Mouse (Mus musculus) T-helper 1 cell (primary cell): Measurements from ENCODE around the gene Itsn2.
"Not testable (repeated sequence)": the region's sequence is repeated elsewhere in the genome, so short reads cannot be mapped to it uniquely, and the experiment has no call there.

Experiments used
- in situ Hi-C: fragments of 300-600 bp; cut with MboI, MseI; formaldehyde crosslinking; loops from one replicate; pipeline ENCODE4 v1.15.1; 2025; ENCODE audit warnings: high pct_unique_total_duplicates

Itsn2 gene

GRCm38 (mm10) chr12:4592541-4593165 is at the start of gene Itsn2, which contains the start of gene Gm3625:
Itsn2 (plus strand) TSS chr12:4592638.
Gm3625 (minus strand) TSS chr12:4592927.
- in situ Hi-C loops: no loop called here

GRCm38 (mm10) chr12:4544400-4544919 is 48.0 kb upstream of the Itsn2 start:
- in situ Hi-C loops: loop anchor here (5.0 kb wide), 1 partner anchor 597 kb away; no protein-coding TSS in a partner anchor

GRCm38 (mm10) chr12:4545425-4545824 is 47.0 kb upstream of the Itsn2 start:
- in situ Hi-C loops: loop anchor here (5.0 kb wide), 1 partner anchor 618 kb away; no protein-coding TSS in a partner anchor

GRCm38 (mm10) chr12:4546491-4546890 is 45.9 kb upstream of the Itsn2 start:
- in situ Hi-C loops: loop anchor here (5.0 kb wide), 1 partner anchor 619 kb away; no protein-coding TSS in a partner anchor

- in situ Hi-C loops: loop anchor here (5.0 kb wide), 1 partner anchor 620 kb away; no protein-coding TSS in a partner anchor
These were observed 44.9 kb upstream of the Itsn2 start for GRCm38 (mm10) chr12:4547557-4547956.

- in situ Hi-C loops: loop anchor here (5.0 kb wide), 1 partner anchor 621 kb away; no protein-coding TSS in a partner anchor
These were observed 44.1 kb upstream of the Itsn2 start for GRCm38 (mm10) chr12:4548053-4549013.

- in situ Hi-C loops: not testable (repeated sequence)
These were observed 38.7 kb upstream of the Itsn2 start for GRCm38 (mm10) chr12:4553704-4554103.

- in situ Hi-C loops: no loop called here
These were observed 37.0 kb upstream of the Itsn2 start for GRCm38 (mm10) chr12:4555451-4555850.

- in situ Hi-C loops: no loop called here
These were observed 35.5 kb upstream of the Itsn2 start for GRCm38 (mm10) chr12:4556891-4557290.

- in situ Hi-C loops: no loop called here
These were observed 35.0 kb upstream of the Itsn2 start for GRCm38 (mm10) chr12:4557436-4557835.

- in situ Hi-C loops: no loop called here
These were observed 34.4 kb upstream of the Itsn2 start for GRCm38 (mm10) chr12:4558013-4558412.

- in situ Hi-C loops: no loop called here
These were observed 33.8 kb upstream of the Itsn2 start for GRCm38 (mm10) chr12:4558475-4559279.

- in situ Hi-C loops: no loop called here
These were observed 20.6 kb upstream of the Itsn2 start for GRCm38 (mm10) chr12:4571864-4572263.

- in situ Hi-C loops: no loop called here
These were observed 18.4 kb upstream of the Itsn2 start for GRCm38 (mm10) chr12:4574065-4574464.

GRCm38 (mm10) chr12:4582326-4582725 is 10.1 kb upstream of the Itsn2 start:
- in situ Hi-C loops: no loop called here

GRCm38 (mm10) chr12:4587846-4588245 is 4.6 kb upstream of the Itsn2 start:
- in situ Hi-C loops: no loop called here

GRCm38 (mm10) chr12:4588603-4589002 is 3.8 kb upstream of the Itsn2 start:
- in situ Hi-C loops: no loop called here

GRCm38 (mm10) chr12:4592025-4592424 is 413 bp upstream of the Itsn2 start:
- in situ Hi-C loops: no loop called here

GRCm38 (mm10) chr12:4593166-4593929 is 910 bp downstream of the Itsn2 start:
- in situ Hi-C loops: no loop called here

GRCm38 (mm10) chr12:4593930-4594391 is 1.5 kb downstream of the Itsn2 start:
- in situ Hi-C loops: no loop called here
